Mouse (Mus musculus) cerebellum, adult 8-10 months (tissue): Measurements from ENCODE around the gene Kri1.
A peak's percentile ranks its signal among the peaks of the same experiment; 100 is the strongest.
"Not testable (repeated sequence)": the region's sequence is repeated elsewhere in the genome, so short reads cannot be mapped to it uniquely, and the experiment has no call there.

ENCODE experiments used
- DNase-seq: peaks from one replicate; pipeline ENCODE4 v3.0.0; 2022

The Kri1 gene

GRCm38 (mm10) chr9:21238733-21239464 is 48.9 kb downstream of the Kri1 start, which contains the start of gene Keap1:
Gene Keap1, minus strand, starts transcription at chr9:21239361.
- peak; percentile 80 for DNase-seq

DNA sequence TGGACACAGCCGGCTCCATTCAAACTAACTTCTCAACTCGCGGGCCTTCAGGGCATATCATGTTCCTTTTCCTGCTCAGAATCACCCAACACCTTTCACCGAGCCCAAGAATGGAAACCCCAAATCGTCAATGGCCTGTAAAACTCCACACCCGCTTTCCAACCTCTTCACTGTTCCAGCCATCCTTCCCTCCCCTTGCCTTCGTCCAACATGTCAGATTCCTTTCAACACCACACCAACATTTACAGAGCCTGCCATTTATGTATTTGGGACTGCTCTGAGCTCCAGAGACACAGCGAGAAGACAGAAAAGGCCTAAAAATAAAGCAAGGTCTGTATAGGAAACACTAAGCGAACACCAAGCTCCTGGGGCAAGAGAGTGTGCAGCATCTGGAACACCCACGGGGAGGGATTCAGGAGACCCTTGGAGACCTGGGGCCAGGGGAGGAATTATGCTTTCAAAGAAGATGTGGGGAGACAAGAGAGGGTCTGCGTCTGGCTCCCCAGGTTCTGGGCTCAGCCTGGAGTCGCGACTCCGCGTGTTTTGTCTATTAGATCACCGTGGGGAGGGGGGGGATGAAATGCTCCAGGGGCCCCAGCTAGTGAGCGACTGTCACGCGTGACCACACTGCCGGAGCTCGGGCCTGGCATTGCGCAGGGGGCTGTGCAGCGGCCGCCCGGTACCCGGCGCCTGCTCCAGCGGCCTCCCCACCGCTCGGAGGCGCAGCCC is 49.6 kb downstream of the Kri1 start:
- peak; percentile 46 for DNase-seq

DNA sequence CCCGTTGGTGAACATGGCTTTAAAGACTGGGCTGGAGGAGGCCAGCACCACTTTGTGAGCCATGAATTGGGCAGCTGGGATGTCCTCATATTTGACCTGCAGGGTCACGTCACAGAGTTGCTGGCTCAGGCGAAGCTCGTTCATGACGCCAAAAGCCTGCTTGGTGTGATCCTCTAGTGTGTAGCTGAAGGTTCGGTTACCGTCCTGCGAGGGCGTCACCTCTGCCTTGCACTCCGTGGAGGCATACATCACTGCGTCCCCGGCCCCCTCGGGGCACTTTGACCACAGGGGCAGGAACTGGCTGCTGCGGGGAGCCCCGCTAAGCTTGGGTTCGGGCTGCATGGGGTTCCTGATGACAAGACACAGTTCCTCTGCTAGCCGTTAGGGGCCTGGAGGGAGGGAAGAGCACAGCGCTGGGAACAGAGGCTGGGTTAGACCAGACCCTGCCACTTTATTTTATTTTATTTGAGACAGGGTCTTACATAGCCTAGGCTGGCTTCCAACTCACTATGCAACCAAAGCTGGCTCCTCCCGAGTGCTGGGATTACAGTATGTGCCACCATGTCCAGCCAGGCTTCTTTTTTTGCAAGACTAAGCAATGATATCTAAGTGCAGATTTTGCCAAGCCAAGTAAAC is 50.3 kb downstream of the Kri1 start:
- DNase-seq = peak; percentile 61

DNA sequence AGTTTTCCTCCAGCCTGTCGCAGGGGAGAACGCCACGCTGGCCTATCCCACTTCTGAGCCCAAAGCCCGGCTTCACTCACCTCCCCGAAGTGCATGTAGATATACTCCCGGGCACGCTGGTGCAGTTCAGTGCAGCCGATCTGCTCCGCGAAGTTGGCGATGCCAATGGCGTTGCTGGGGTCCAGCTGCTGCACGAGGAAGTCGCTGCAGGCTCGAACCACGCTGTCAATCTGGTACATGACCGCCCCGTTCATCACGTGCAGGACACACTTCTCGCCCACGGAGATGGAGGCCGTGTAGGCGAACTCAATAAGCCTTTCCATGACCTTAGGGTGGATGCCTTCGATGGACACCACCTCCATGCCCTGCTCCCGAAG is 50.8 kb downstream of the Kri1 start:
- DNase-seq = no peak

GRCm38 (mm10) chr9:21235341-21235740 is 52.4 kb downstream of the Kri1 start:
- DNase-seq = no peak

GRCm38 (mm10) chr9:21233805-21234204 is 54.0 kb downstream of the Kri1 start:
- DNase-seq = no peak

- no peak for DNase-seq
These were observed 54.4 kb downstream of the Kri1 start for GRCm38 (mm10) chr9:21233366-21233765.

GRCm38 (mm10) chr9:21232867-21233266 is 54.9 kb downstream of the Kri1 start:
- no peak for DNase-seq

GRCm38 (mm10) chr9:21231551-21231950 is 56.2 kb downstream of the Kri1 start:
- DNase-seq = no peak

DNA sequence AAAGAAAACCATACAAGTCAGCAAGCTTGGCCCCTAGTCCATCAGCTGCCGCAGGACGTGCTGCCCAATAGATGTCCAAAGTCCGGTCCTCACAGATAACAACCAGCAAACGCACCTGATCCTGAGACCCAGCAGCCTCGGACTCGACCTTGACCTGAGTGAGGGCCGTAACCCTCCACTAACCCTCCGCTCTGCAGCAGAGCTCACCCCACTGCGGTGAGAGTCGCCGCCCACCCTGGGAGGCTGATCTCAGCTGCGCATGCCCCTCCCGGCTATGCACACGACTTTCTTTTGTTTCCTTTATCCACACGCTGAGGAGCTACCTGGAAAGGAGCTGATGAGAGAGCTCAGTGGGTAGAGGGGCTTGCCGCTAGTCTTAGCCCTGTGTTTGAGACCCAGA is 60.4 kb downstream of the Kri1 start:
- no peak for DNase-seq

DNA sequence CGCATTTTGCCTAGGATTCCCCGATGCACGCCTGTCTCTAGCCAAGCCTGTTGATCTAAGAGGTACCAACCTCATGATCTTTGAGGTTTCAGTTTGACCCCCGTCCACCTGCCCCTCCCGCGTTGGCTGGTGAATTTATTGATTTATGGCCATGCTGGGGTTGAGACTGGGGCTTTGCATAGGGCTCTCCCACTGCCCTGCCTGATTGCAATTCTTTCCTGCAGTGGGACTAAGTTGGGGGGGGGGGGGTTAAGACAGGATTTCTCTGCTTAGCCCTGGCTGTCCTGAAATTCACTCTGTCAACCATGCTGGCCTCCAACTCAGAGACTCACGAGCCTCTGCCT is 62.4 kb downstream of the Kri1 start:
- DNase-seq = no peak

- DNase-seq = no peak
These were observed 63.0 kb downstream of the Kri1 start for GRCm38 (mm10) chr9:21224576-21225414.

- no peak for DNase-seq
These were observed 63.9 kb downstream of the Kri1 start for GRCm38 (mm10) chr9:21223906-21224305.

- DNase-seq = not testable (repeated sequence)
These were observed 64.3 kb downstream of the Kri1 start for GRCm38 (mm10) chr9:21223490-21223889.
